Mouse (Mus musculus): Measurements from ENCODE around the gene Sohlh2. TPM values are rescaled to one million over a fixed set of nuclear protein-coding genes. Genes with fewer than 3 reads are reported as not detected.

The Sohlh2 gene
- total and polyA plus RNA-seq, 3 experiments = not detected

GRCm38 (mm10) chr3:55144916-55145315 is 36.9 kb upstream of the Sohlh2 start:
- dilution Hi-C loops (cut with MboI; ENCODE audit: extremely low pct_ligation_motif_present, extremely low pct_unique_long_range_greater_than_20kb, low sequenced_read_pairs) = no loop called here
- no peak for TF ChIP-seq GABPA (IDR thresholded peaks at IDR 0.05; ENCODE audit: insufficient replicate concordance, low read depth, low read length)
- TF ChIP-seq POLR2AphosphoS2 (IDR thresholded peaks at IDR 0.05; ENCODE audit: low read depth, low read length) = no peak
- no peak for TF ChIP-seq MYC (IDR thresholded peaks at IDR 0.05; ENCODE audit: low read depth, low read length)
- TF ChIP-seq E2F4 (IDR thresholded peaks at IDR 0.05; ENCODE audit: insufficient replicate concordance, low read depth, low read length) = no peak
- TF ChIP-seq UBTF (IDR thresholded peaks at IDR 0.05; ENCODE audit: low read depth, low read length) = no peak
- TF ChIP-seq PAX5 (IDR thresholded peaks at IDR 0.05; ENCODE audit: low read length) = no peak
- TF ChIP-seq ZC3H11A (IDR thresholded peaks at IDR 0.05; ENCODE audit: low read depth, low read length) = no peak
- TF ChIP-seq MAX (IDR thresholded peaks at IDR 0.05; ENCODE audit: low read length) = no peak
- TF ChIP-seq JUN (IDR thresholded peaks at IDR 0.05; ENCODE audit: insufficient read depth, low read depth, low read length) = no peak
- TF ChIP-seq NRF1 (IDR thresholded peaks at IDR 0.05; ENCODE audit: low read depth, low read length) = no peak
- TF ChIP-seq CHD2 (IDR thresholded peaks at IDR 0.05; ENCODE audit: low read length) = no peak
- no peak for TF ChIP-seq RCOR1 (conservative IDR thresholded peaks at IDR 0.05; ENCODE audit: low read depth, low read length)
- no peak for TF ChIP-seq ETS1 (conservative IDR thresholded peaks at IDR 0.05; ENCODE audit: low read depth, low read length)
- no peak for TF ChIP-seq HCFC1 (IDR thresholded peaks at IDR 0.05; ENCODE audit: low read depth, low read length)
- no peak for TF ChIP-seq POLR2A (IDR thresholded peaks at IDR 0.05; ENCODE audit: low read depth, low read length)
- Histone ChIP-seq H3K9me3 (replicated peaks; ENCODE audit: low read length) (no peaks in the 10 kb centered on the region), H3K27ac (ENCODE audit: insufficient read depth, low read depth) (no peak overlapping the region), H3K36me3 (replicated peaks in 1 of 2; ENCODE audit: control insufficient read depth in 1 of 2, insufficient read depth in 1 of 2, low read length in 1 of 2) (no peaks in the 10 kb centered on the region), H3K79me2 (replicated peaks; ENCODE audit: control insufficient read depth, extremely low read depth, insufficient read depth, poor library complexity, severe bottlenecking) (no peaks in the 10 kb centered on the region), H3K4me1 (ENCODE audit: control insufficient read depth in 1 of 2, insufficient read depth in 2 of 2) (peaks cover 0 to 2% of the 10 kb centered on the region in 2 experiments; a peak in 1 of 4 replicates), H3K9ac (ENCODE audit: insufficient read depth, low read depth) (no peak overlapping the region), H3K27me3 (replicated peaks) (no peaks in the 10 kb centered on the region), H3K4me2 (ENCODE audit: insufficient read depth, low read depth, poor library complexity, severe bottlenecking) (no peak overlapping the region), H3K4me3 (replicated peaks in 1 of 3; ENCODE audit: low read depth in 2 of 3, low read length in 2 of 3, poor library complexity in 1 of 3) (no peak overlapping the region)
- in situ Hi-C loops (cut with MboI; ENCODE audit: low pct_ligation_motif_present, low pct_unique_long_range_greater_than_20kb, low sequenced_read_pairs) = no loop called here
- no peak for DNase-seq (ENCODE audit: extremely low read depth)

- Histone ChIP-seq H3K36me3 (replicated peaks in 1 of 2; ENCODE audit: control insufficient read depth in 1 of 2, insufficient read depth in 1 of 2, low read length in 1 of 2) (no peaks in the 10 kb centered on the region), H3K4me3 (replicated peaks in 1 of 3; ENCODE audit: low read depth in 2 of 3, low read length in 2 of 3, poor library complexity in 1 of 3) (no peak overlapping the region), H3K79me2 (replicated peaks; ENCODE audit: control insufficient read depth, extremely low read depth, insufficient read depth, poor library complexity, severe bottlenecking) (no peaks in the 10 kb centered on the region), H3K27ac (ENCODE audit: insufficient read depth, low read depth) (no peak overlapping the region), H3K9me3 (replicated peaks; ENCODE audit: low read length) (no peaks in the 10 kb centered on the region), H3K4me2 (ENCODE audit: insufficient read depth, low read depth, poor library complexity, severe bottlenecking) (no peak overlapping the region), H3K27me3 (replicated peaks) (no peaks in the 10 kb centered on the region), H3K4me1 (ENCODE audit: control insufficient read depth in 1 of 2, insufficient read depth in 2 of 2) (peaks cover 0 to 2% of the 10 kb centered on the region in 2 experiments; a peak in 1 of 4 replicates), H3K9ac (ENCODE audit: insufficient read depth, low read depth) (no peak overlapping the region)
- no peak for DNase-seq (ENCODE audit: extremely low read depth)
- no peak for TF ChIP-seq JUND (conservative IDR thresholded peaks at IDR 0.05; ENCODE audit: low read depth, low read length)
- TF ChIP-seq BHLHE40 (IDR thresholded peaks at IDR 0.05; ENCODE audit: low read depth, low read length) = no peak
- no peak for TF ChIP-seq ELF1 (IDR thresholded peaks at IDR 0.05; ENCODE audit: low read depth, low read length)
- TF ChIP-seq ETS1 (conservative IDR thresholded peaks at IDR 0.05; ENCODE audit: low read depth, low read length) = no peak
- TF ChIP-seq NRF1 (IDR thresholded peaks at IDR 0.05; ENCODE audit: low read depth, low read length) = no peak
- no peak for TF ChIP-seq CTCF (conservative IDR thresholded peaks at IDR 0.05 in 1 of 2, IDR thresholded peaks at IDR 0.05 in 1 of 2; ENCODE audit: low read depth in 2 of 2, low read length in 2 of 2)
- TF ChIP-seq MYC (IDR thresholded peaks at IDR 0.05; ENCODE audit: low read depth, low read length) = no peak
- no peak for TF ChIP-seq ZKSCAN1 (IDR thresholded peaks at IDR 0.05; ENCODE audit: borderline replicate concordance, low read depth, low read length)
- TF ChIP-seq USF2 (conservative IDR thresholded peaks at IDR 0.05; ENCODE audit: low read depth, low read length) = no peak
- no peak for TF ChIP-seq MAX (IDR thresholded peaks at IDR 0.05; ENCODE audit: low read length)
- TF ChIP-seq TCF12 (IDR thresholded peaks at IDR 0.05; ENCODE audit: low read depth, low read length) = no peak
- no peak for TF ChIP-seq JUN (IDR thresholded peaks at IDR 0.05; ENCODE audit: insufficient read depth, low read depth, low read length)
- TF ChIP-seq TBP (conservative IDR thresholded peaks at IDR 0.05; ENCODE audit: low read depth, low read length) = no peak
- TF ChIP-seq GABPA (IDR thresholded peaks at IDR 0.05; ENCODE audit: insufficient replicate concordance, low read depth, low read length) = no peak
- TF ChIP-seq HCFC1 (IDR thresholded peaks at IDR 0.05; ENCODE audit: low read depth, low read length) = no peak
- TF ChIP-seq RCOR1 (conservative IDR thresholded peaks at IDR 0.05; ENCODE audit: low read depth, low read length) = no peak
- dilution Hi-C loops (cut with MboI; ENCODE audit: extremely low pct_ligation_motif_present, extremely low pct_unique_long_range_greater_than_20kb, low sequenced_read_pairs) (no loop called here), in situ Hi-C loops (cut with MboI; ENCODE audit: low pct_ligation_motif_present, low pct_unique_long_range_greater_than_20kb, low sequenced_read_pairs) (no loop called here)
Measured at GRCm38 (mm10) chr3:55146441-55146840, 35.4 kb upstream of the Sohlh2 start.

All from CH12.LX (cell line).